Mouse (Mus musculus) embryonic facial prominence, embryonic 11.5 days (tissue): Measurements from ENCODE around the gene Cbln4. TPM values are rescaled to one million over a fixed set of nuclear protein-coding genes. Genes with fewer than 3 reads are reported as not detected.

Experiments
- ATAC-seq: fragments of 200-750 bp; cut with Nextera tagmentation; replicated peaks from 2 replicates; pipeline ENCODE4 v1.8.0; 2017; ENCODE audit warnings: low read depth; ENCODE audit not compliant: insufficient number of reproducible peaks, low FRiP score, low TSS enrichment
- DNase-seq: peaks from one replicate; pipeline ENCODE4 v3.0.0-alpha.2; 2015; ENCODE audit warnings: low spot score
- H3K27ac ChIP-seq: fragments of 300-500 bp; sonication (generic); replicated peaks from 2 replicates; pipeline ENCODE4 v1.5.1; 2014; ENCODE audit warnings: mild to moderate bottlenecking, low read depth, low read length, control low read depth
- H3K27me3 ChIP-seq: fragments of 300-500 bp; sonication (generic); 2 replicates; pipeline ENCODE4 v1.6.1; 2014; ENCODE audit warnings: mild to moderate bottlenecking, low read length, moderate library complexity, mixed read lengths; ENCODE audit not compliant: control insufficient read depth, insufficient read depth
- H3K36me3 ChIP-seq: fragments of 300-500 bp; sonication (generic); replicated peaks from 2 replicates; pipeline ENCODE4 v1.6.1; 2014; ENCODE audit warnings: low read depth, mild to moderate bottlenecking, low read length, moderate library complexity, mixed read lengths; ENCODE audit not compliant: control insufficient read depth, insufficient read depth
- H3K4me1 ChIP-seq: fragments of 300-500 bp; sonication (generic); 2 replicates; pipeline ENCODE4 v1.6.1; 2014; ENCODE audit warnings: low read length, mixed read lengths; ENCODE audit not compliant: control insufficient read depth, insufficient read depth
- H3K4me2 ChIP-seq: fragments of 300-500 bp; sonication (generic); 2 replicates; pipeline ENCODE4 v1.6.1; 2014; ENCODE audit warnings: low read depth, mild to moderate bottlenecking, control low read depth, low read length, moderate library complexity
- H3K4me3 ChIP-seq: fragments of 300-500 bp; sonication (generic); 2 replicates; pipeline ENCODE4 v1.5.1; 2014; ENCODE audit warnings: low read depth, low read length, control low read depth
- H3K9ac ChIP-seq: fragments of 300-500 bp; sonication (generic); replicated peaks from 2 replicates; pipeline ENCODE4 v1.6.1; 2014; ENCODE audit warnings: mild to moderate bottlenecking, control low read depth, low read length
- H3K9me3 ChIP-seq: fragments of 300-500 bp; sonication (generic); replicated peaks from 2 replicates; pipeline ENCODE4 v1.6.1; 2016; ENCODE audit warnings: mild to moderate bottlenecking, low read length, inconsistent platforms, mixed read lengths; ENCODE audit not compliant: control insufficient read depth
- WGBS: fragments of 180-500 bp; shearing (Covaris S2); extraction: QIAGEN DNeasy Blood & Tissue Kit; methylation state at CpG from one replicate; pipeline ENCODE4 v1.1.7; 2014; 5-methylcytosine and 5-hydroxymethylcytosine counted together
- polyA plus RNA-seq: library from polyadenylated mRNA; unstranded; fragments of >200 nt; fragmentation: Nextera tagmentation; extraction: Ambion mirVana; gene quantifications from 2 replicates; pipeline ENCODE4 v1.2.1, GENCODE M21; 2014

The Cbln4 gene
- polyA plus RNA-seq, result 3.5 and 4.1 TPM in 2 replicates

DNA sequence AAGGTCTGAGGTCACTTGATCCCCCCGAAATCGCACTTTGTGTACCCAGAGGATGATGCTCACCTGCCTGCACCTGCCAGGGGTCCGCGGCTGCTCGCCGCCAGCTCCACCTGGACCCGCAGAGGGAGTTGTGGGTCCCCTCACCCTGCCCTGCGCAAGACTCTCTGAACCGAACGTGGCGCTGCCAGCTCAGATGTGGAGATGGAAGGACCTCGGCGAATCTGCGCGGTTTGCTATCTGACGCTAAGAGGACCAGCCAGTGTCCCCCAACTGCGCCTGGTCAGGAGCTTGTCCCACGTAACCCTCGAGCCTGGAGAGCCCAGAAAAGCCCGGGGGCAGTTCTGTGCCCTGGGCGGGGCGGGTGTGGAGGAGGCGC lies at the start of gene Cbln4:
Gene Cbln4 (minus strand): TSS at position 232 of the 376 bp plus-strand sequence.
- Histone ChIP-seq H3K4me2 (peak within 1 kb of the TSS; percentile 25), H3K4me1 (no peaks in the 10 kb centered on the region; the same call in 1 of the 2 replicates), H3K36me3 (no peaks in the 10 kb centered on the region), H3K9me3 (no peaks in the 10 kb centered on the region), H3K9ac (no peak within 1 kb of the TSS), H3K4me3 (peak within 1 kb of the TSS; percentile 25), H3K27ac (no peak within 1 kb of the TSS), H3K27me3 (peaks cover 30% of the 10 kb centered on the region)
- 1% methylated on average over 23 of the region's 23 CpGs for WGBS
- DNase-seq (no peak), ATAC-seq (no peak)

GRCm38 (mm10) chr2:172078596-172078995 lies 35.3 kb upstream of the Cbln4 start:
- H3K4me1 ChIP-seq, result no peaks in the 10 kb centered on the region
- H3K9me3 ChIP-seq, result no peaks in the 10 kb centered on the region
- H3K36me3 ChIP-seq, result no peaks in the 10 kb centered on the region
- no peak overlapping the region for H3K27ac ChIP-seq
- no peak overlapping the region for H3K4me2 ChIP-seq
- WGBS, result 82% methylated on average over 3 of the region's 3 CpGs
- DNase-seq (no peak), ATAC-seq (no peak)
- H3K4me3 ChIP-seq, result no peak overlapping the region
- no peaks in the 10 kb centered on the region for H3K27me3 ChIP-seq
- no peak overlapping the region for H3K9ac ChIP-seq

- no peak overlapping the region for H3K4me2 ChIP-seq
- 89% methylated on average over 5 of the region's 5 CpGs for WGBS
- no peak for ATAC-seq
- H3K9me3 ChIP-seq, result no peaks in the 10 kb centered on the region
- no peak overlapping the region for H3K4me3 ChIP-seq
- H3K36me3 ChIP-seq, result no peaks in the 10 kb centered on the region
- H3K27me3 ChIP-seq, result no peaks in the 10 kb centered on the region
- no peak for DNase-seq
- no peaks in the 10 kb centered on the region for H3K4me1 ChIP-seq
- no peak overlapping the region for H3K27ac ChIP-seq
- H3K9ac ChIP-seq, result no peak overlapping the region
These were observed 33.0 kb upstream of the Cbln4 start for GRCm38 (mm10) chr2:172076295-172076694.

DNA sequence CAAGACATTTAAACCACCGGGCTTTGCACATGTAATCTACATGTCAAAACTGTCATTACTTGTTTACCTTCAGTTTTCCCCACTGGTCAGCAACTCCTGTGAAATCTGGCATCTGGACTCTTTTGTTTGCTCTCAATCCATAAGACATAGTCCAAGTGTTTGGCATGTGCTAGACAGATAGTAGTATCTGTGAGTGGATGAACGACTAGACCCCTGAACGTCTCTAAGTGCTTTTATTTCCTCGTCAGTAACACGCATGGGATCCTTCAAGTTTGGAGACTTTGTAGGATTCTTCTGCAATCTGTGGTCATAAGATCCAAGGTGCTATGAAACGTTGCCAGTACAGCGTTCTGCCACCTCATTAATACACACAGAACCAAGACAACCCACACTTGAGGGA lies 19.6 kb upstream of the Cbln4 start:
- H3K4me3 ChIP-seq, result no peak overlapping the region
- H3K4me2 ChIP-seq, result no peak overlapping the region
- DNase-seq (no peak), ATAC-seq (no peak)
- H3K36me3 ChIP-seq, result no peaks in the 10 kb centered on the region
- no peak overlapping the region for H3K27ac ChIP-seq
- H3K9ac ChIP-seq, result no peak overlapping the region
- no peaks in the 10 kb centered on the region for H3K9me3 ChIP-seq
- 92% methylated on average over 7 of the region's 7 CpGs for WGBS
- H3K27me3 ChIP-seq, result no peaks in the 10 kb centered on the region
- H3K4me1 ChIP-seq, result no peaks in the 10 kb centered on the region

- no peaks in the 10 kb centered on the region for H3K27me3 ChIP-seq
- no peaks in the 10 kb centered on the region for H3K36me3 ChIP-seq
- no peak overlapping the region for H3K4me2 ChIP-seq
- no peaks in the 10 kb centered on the region for H3K9me3 ChIP-seq
- no peak for ATAC-seq
- H3K4me1 ChIP-seq, result no peaks in the 10 kb centered on the region
- no peak overlapping the region for H3K27ac ChIP-seq
- H3K4me3 ChIP-seq, result no peak overlapping the region
- no peak for DNase-seq
- 62% methylated on average over 3 of the region's 3 CpGs for WGBS
- H3K9ac ChIP-seq, result no peak overlapping the region
These were observed 16.5 kb upstream of the Cbln4 start for GRCm38 (mm10) chr2:172059747-172060146.

DNA sequence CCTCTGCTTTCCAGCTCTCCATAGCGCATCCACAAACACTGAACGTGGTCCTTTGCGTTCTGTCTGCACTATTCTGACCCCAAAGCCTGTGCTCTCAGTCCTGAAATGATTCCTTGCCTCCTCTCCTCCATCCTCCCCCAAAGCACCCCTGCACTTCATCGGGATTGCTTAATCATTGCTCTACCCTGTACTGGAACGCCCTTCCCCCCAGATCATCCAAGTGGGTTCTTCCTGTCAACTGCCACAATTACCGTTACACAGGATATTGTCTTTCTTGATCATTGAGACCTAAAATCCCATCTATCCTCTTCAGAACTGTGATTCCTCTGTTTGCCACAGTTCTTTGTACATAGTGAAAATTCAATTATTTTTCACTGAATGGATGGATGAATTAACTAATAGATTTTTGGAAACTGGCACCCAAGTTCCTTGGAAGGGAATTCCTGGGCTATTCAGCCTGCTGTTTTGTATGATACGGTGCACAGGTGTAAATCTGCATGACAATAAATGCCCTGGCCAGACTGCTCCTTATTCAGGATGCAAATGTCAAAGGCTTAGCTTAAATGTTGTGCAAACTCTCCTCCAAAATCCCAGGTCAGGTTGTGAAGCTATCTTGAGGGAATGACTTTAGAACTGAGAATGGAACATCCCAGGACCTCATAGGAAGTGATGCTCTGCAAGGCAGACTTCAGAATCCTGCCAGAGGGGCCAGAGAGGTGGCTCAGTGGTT lies 15.8 kb upstream of the Cbln4 start:
- H3K4me3 ChIP-seq, result no peak overlapping the region
- no peak for DNase-seq
- no peak for ATAC-seq

GRCm38 (mm10) chr2:172046002-172046401 lies 2.7 kb upstream of the Cbln4 start:
- H3K9me3 ChIP-seq, result no peaks in the 10 kb centered on the region
- H3K27me3 ChIP-seq, result peaks cover 28% of the 10 kb centered on the region
- H3K9ac ChIP-seq, result no peak overlapping the region
- no peaks in the 10 kb centered on the region; the same call in 1 of the 2 replicates for H3K4me1 ChIP-seq
- no peaks in the 10 kb centered on the region for H3K36me3 ChIP-seq
- 19% methylated on average over 7 of the region's 7 CpGs for WGBS
- no peak overlapping the region for H3K4me3 ChIP-seq
- H3K4me2 ChIP-seq, result no peak overlapping the region
- H3K27ac ChIP-seq, result no peak overlapping the region
- DNase-seq (peak; percentile 16), ATAC-seq (0 out of 2 replicates have a peak, but pooled peaks have one; percentile 37)

More for the DNA sequence above, 15.8 kb upstream of the Cbln4 start:
- Histone ChIP-seq H3K36me3 (no peaks in the 10 kb centered on the region), H3K4me2 (no peak overlapping the region), H3K9ac (no peak overlapping the region), H3K4me1 (no peaks in the 10 kb centered on the region), H3K27me3 (no peaks in the 10 kb centered on the region), H3K27ac (no peak overlapping the region), H3K9me3 (no peaks in the 10 kb centered on the region)
- WGBS, result 71% methylated on average over 7 of the region's 7 CpGs

DNA sequence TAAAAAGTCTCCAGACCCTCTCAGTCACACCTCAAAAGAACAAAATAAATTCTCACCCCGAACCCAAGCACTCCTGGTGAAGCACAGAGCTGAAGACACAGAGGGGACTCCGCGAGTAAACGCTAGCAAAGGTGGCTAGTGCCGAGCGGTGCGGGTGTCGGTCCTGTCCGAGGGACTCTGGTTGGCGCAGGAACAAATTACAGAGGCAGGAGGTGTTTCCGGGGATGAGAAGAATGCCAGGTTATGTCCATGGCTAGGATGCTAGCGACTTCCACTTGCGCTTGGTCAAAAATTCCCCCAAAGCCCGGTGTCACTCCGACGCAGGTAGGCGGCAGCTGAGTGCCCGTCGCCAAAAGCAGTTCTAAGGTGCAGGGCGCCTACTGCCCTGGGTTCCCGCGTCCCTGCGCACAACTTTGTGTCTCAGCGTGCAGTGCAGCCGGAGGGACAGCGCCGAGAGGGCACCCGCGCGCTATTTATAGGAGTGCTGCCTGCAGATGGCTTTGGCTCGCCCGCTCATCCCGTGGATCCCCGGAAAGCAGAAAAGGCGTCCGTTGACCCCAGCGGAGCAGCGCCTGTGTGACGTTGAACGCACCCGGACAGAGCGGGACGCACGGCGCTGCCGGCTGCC lies 545 bp downstream of the Cbln4 start:
- no peaks in the 10 kb centered on the region for H3K36me3 ChIP-seq
- H3K9ac ChIP-seq, result no peak overlapping the region
- 1% methylated on average over 46 of the region's 46 CpGs for WGBS
- H3K27me3 ChIP-seq, result peaks cover 30% of the 10 kb centered on the region
- DNase-seq (peak; percentile 11), ATAC-seq (no peak)
- no peaks in the 10 kb centered on the region for H3K9me3 ChIP-seq
- no peaks in the 10 kb centered on the region; the same call in 1 of the 2 replicates for H3K4me1 ChIP-seq
- peak overlapping the region; percentile 25 for H3K4me3 ChIP-seq
- H3K4me2 ChIP-seq, result peak overlapping the region; percentile 25
- H3K27ac ChIP-seq, result no peak overlapping the region
